9 mouse cellular contexts compared by ENCODE assay signal in the genomic region with DNA sequence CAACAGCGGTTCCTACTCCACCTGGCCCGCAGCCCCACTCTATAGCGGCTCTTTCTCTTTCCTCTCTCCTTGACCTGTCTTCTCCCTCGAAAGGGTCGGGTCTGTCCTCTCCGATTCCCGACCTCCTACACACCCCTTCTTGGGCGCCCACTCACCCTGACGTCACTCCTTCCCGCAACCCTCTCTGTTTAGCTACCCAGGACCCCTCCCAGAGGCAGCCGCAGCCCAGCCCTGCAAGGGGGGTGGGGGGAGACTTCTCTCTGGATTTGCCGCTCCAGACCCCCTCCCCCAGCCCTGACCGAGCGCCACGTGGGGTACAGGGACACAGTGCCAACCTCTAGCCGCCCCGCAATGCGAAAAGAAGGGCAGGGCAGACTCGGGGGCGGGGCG. TPM values are rescaled to one million over a fixed set of nuclear protein-coding genes. Genes with fewer than 3 reads are reported as not detected.
A peak's percentile ranks its signal among the peaks of the same experiment; 100 is the strongest.
DNase-seq lines count a peak whose midpoint lies in the region; ATAC-seq and TF ChIP-seq lines count a peak whose summit lies in the region.
"Had no signal": no experiment of that assay in that cellular context is flagged by ENCODE, and none has a peak within 500 bp of the region (broad histone marks: within the 10 kb centered on the region; RNA-seq: fewer than 3 reads in every experiment).

A gene (minus strand): TSS at position 180 of the 390 bp plus-strand sequence.

- H3K9ac ChIP-seq in heart, embryonic 15.5 days = no peak within 1 kb of the TSS
- peak within 1 kb of the TSS; percentile 35; the same call in 1 of the 2 replicates for H3K9ac ChIP-seq in heart, embryonic 16.5 days (ENCODE audit: low read length)

- ATAC-seq in heart, embryonic 15.5 days (replicated peaks; ENCODE audit: insufficient number of reproducible peaks, insufficient read depth, low FRiP score, low read depth) = peak; percentile 53; the same call in 1 of the 2 replicates
- 0 out of 2 replicates have a peak, but pooled peaks have one; percentile 2 for ATAC-seq in heart, embryonic 16.5 days (replicated peaks; ENCODE audit: extremely low read depth, insufficient read depth, low FRiP score)

- H3K9me3 ChIP-seq in heart, embryonic 15.5 days (replicated peaks) = no peaks in the 10 kb centered on the region
- H3K9me3 ChIP-seq in heart, embryonic 16.5 days (replicated peaks; ENCODE audit: control insufficient read depth, low read length) = no peaks in the 10 kb centered on the region

- H3K4me1 ChIP-seq in heart, embryonic 15.5 days (replicated peaks) = peaks cover 11% of the 10 kb centered on the region
- H3K4me1 ChIP-seq in heart, embryonic 16.5 days (ENCODE audit: control insufficient read depth, insufficient read depth, low read length) = peaks cover 4% of the 10 kb centered on the region; the same call in 1 of the 2 replicates

- no peak for TF ChIP-seq POLR2A in brain, embryonic 14.5 days (IDR thresholded peaks at IDR 0.05; ENCODE audit: borderline replicate concordance, extremely low read depth, insufficient read depth, insufficient read length, poor library complexity, severe bottlenecking)

- peak within 1 kb of the TSS; percentile 88 for H3K4me2 ChIP-seq in heart, embryonic 15.5 days
- H3K4me2 ChIP-seq in heart, embryonic 16.5 days (ENCODE audit: low read depth, low read length) = peak within 1 kb of the TSS; percentile 78

- H3K27me3 ChIP-seq in heart, embryonic 15.5 days = peaks cover 30% of the 10 kb centered on the region
- H3K27me3 ChIP-seq in heart, embryonic 16.5 days (ENCODE audit: control insufficient read depth, insufficient read depth, low read length) = peaks cover 29% of the 10 kb centered on the region

- no peak within 1 kb of the TSS for H3K27ac ChIP-seq in heart, embryonic 15.5 days
- H3K27ac ChIP-seq in heart, embryonic 16.5 days (ENCODE audit: low read length) = no peak within 1 kb of the TSS

- DNase-seq in heart, postnatal 4 days = no peak
- DNase-seq in brain, embryonic 14.5 days (ENCODE audit: low read depth) = peak; percentile 79
- DNase-seq in left cerebral cortex, postnatal 4 days = peak; percentile 71
- peak; percentile 64 to 78 for DNase-seq in right cerebral cortex, adult 2 months (ENCODE audit: low spot score in 2 of 2)
- no peak for DNase-seq in ovary, postnatal 36 days (ENCODE audit: low spot score)
- no peak for DNase-seq in adrenal gland, adult 8-10 months

- TF ChIP-seq CTCF in brain, embryonic 14.5 days (IDR thresholded peaks at IDR 0.05; ENCODE audit: borderline replicate concordance, extremely low read depth, insufficient read depth, insufficient read length) = no peak

- peaks cover 6% of the 10 kb centered on the region; the same call in 1 of the 2 replicates for H3K36me3 ChIP-seq in heart, embryonic 15.5 days
- no peaks in the 10 kb centered on the region for H3K36me3 ChIP-seq in heart, embryonic 16.5 days (ENCODE audit: control insufficient read depth, insufficient read depth)

- peak within 1 kb of the TSS; percentile 46 for H3K4me3 ChIP-seq in heart, embryonic 15.5 days
- H3K4me3 ChIP-seq in heart, embryonic 16.5 days (ENCODE audit: low read length) = peak within 1 kb of the TSS; percentile 48

- under 1% methylated on average over 21 of the region's 21 CpGs for WGBS in heart, embryonic 15.5 days
- WGBS in heart, embryonic 16.5 days = 1% methylated on average over 21 of the region's 21 CpGs

- intact Hi-C loops in left cerebral cortex, postnatal 4 days (cut with DNase I) = loop anchor here (10.0 kb wide), 1 partner anchor 155 kb away; no protein-coding TSS in a partner anchor

RNA-seq across cellular contexts. Expression of the gene that starts here (rescaled TPM):
- polyA plus RNA-seq in heart, embryonic 15.5 days (2015; fragmentation: Nextera tagmentation; extraction: Ambion mirVana) = 0.08 and 0.20 TPM in 2 replicates
- total RNA-seq in heart, postnatal 4 days (2021) = under 1 TPM in 1 of 2 experiments, not detected in 1; 0.36 TPM
- polyA plus RNA-seq in brain, embryonic 14.5 days (2012; rRNA removed) = 21.0 and 21.2 TPM in 2 replicates
- polyA plus RNA-seq in heart, embryonic 16.5 days (2015; fragmentation: Nextera tagmentation; extraction: Ambion mirVana) = not detected in 2 replicates
- 10 to 100 TPM; 26.5 to 31.9 TPM for total RNA-seq in left cerebral cortex, postnatal 4 days (2021)
- 1 to 10 TPM; 1.7 to 5.0 (median 3.7) TPM for total RNA-seq in adrenal gland, adult 8-10 months (2022)
- polyA plus RNA-seq: Patski had no signal

Comparison
In these comparisons a context has a peak if more than half of its experiments do, and no peak if none do; other contexts are left out.
1. RNA of the gene that starts here (total RNA-seq): 26.5 to 31.9 TPM in left cerebral cortex, postnatal 4 days; 1.7 to 5.0 TPM in adrenal gland, adult 8-10 months and 0.36 TPM in heart, postnatal 4 days; every median in the first group is over 4 times any median in the second.
2. RNA of the gene that starts here (polyA plus RNA-seq): 21.0 to 21.2 TPM in brain, embryonic 14.5 days; 0.08 to 0.20 TPM in heart, embryonic 15.5 days and not detected in heart, embryonic 16.5 days; every median in the first group is over 10 times any median in the second.
3. Peak in ATAC-seq, H3K4me3 ChIP-seq and H3K4me2 ChIP-seq in heart, embryonic 15.5 days; RNA of the gene not detected or under 1 TPM.
4. Peak in ATAC-seq, H3K4me3 ChIP-seq, H3K9ac ChIP-seq and H3K4me2 ChIP-seq in heart, embryonic 16.5 days; RNA of the gene not detected or under 1 TPM.
5. DNase-seq: peak in brain, embryonic 14.5 days (single experiment), left cerebral cortex, postnatal 4 days (single experiment) and right cerebral cortex, adult 2 months (2 of 2); none in heart, postnatal 4 days (single experiment), ovary, postnatal 36 days (single experiment) and adrenal gland, adult 8-10 months (single experiment).